Mouse (Mus musculus) E14TG2a.4 (cell line): Measurements from ENCODE around the gene Cox8c.

Source experiments
- CTCF ChIP-seq: conservative IDR thresholded peaks from 2 replicates; pipeline ENCODE4 v1.5.1; 2014; ENCODE audit warnings: low read length
- NANOG ChIP-seq: IDR thresholded peaks from 2 replicates; pipeline ENCODE4 v1.6.1; 2014; ENCODE audit warnings: borderline replicate concordance, low read length, mixed read lengths
- POU5F1 ChIP-seq: IDR thresholded peaks from 2 replicates; pipeline ENCODE4 v1.6.1; 2014; ENCODE audit warnings: low read length, borderline replicate concordance

DNA sequence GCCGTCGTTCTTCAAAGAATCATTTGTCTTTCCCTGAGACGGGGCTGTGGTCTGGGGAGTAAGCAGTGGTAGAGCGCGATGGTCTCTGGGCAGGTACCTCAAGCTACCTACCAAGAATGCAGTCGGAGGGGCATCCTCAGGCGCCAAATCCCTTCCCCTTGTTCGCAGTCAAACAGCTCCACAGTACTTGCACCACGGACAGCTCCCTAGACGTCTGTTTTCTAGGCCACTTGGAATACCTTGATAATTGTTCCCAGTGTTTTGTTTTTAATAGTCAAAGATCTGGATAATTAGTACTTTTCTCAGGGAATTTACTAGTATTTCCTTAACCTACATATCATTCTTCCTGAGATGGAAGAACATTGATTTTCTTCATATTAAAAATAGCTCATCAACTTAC is 48.7 kb downstream of the Cox8c start:
- no peak for TF ChIP-seq NANOG
- TF ChIP-seq CTCF = no peak
- no peak for TF ChIP-seq POU5F1
